Mouse (Mus musculus): ENCODE results near the gene Sgf29. TPM values are rescaled to one million over a fixed set of nuclear protein-coding genes. Genes with fewer than 3 reads are reported as not detected.
A peak's percentile ranks its signal among the peaks of the same experiment; 100 is the strongest.
"Not testable (repeated sequence)": the region's sequence is repeated elsewhere in the genome, so short reads cannot be mapped to it uniquely, and the experiment has no call there.

Gene Sgf29
- polyA plus RNA-seq, 1 experiment, result 48.2 TPM

GRCm38 (mm10) chr7:126679683-126680082, 30.6 kb downstream of the Sgf29 start:
- no peak for DNase-seq (ENCODE audit: low read depth)

- DNase-seq (ENCODE audit: low read depth), result no peak
Observed at GRCm38 (mm10) chr7:126681221-126681620, 32.1 kb downstream of the Sgf29 start.

- not testable (repeated sequence) for DNase-seq (ENCODE audit: low read depth)
Observed at GRCm38 (mm10) chr7:126688156-126688555, 39.0 kb downstream of the Sgf29 start.

DNA sequence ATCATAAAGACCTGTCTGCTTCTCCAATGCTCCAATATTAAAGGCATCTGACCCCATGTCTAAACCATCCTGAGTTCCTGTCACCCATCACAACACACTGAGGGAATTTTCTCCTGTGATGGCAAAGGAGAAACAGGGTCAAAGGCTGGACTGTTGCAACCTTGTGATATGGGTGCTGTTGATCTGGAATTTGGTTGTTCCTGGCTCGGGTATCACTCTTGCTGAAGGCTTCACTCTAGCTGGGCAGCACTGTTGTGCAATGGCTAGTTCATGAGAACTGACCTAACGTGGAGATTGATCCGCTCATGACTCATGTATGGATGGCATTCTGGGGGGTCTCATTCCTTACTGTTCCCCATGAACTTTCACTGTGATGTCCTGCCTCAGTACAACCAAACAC, 39.9 kb downstream of the Sgf29 start:
- no peak for DNase-seq (ENCODE audit: low read depth)

GRCm38 (mm10) chr7:126690737-126691136, 41.6 kb downstream of the Sgf29 start:
- DNase-seq (ENCODE audit: low read depth), result no peak

GRCm38 (mm10) chr7:126691676-126692075, 42.6 kb downstream of the Sgf29 start:
- DNase-seq (ENCODE audit: low read depth), result no peak

DNA sequence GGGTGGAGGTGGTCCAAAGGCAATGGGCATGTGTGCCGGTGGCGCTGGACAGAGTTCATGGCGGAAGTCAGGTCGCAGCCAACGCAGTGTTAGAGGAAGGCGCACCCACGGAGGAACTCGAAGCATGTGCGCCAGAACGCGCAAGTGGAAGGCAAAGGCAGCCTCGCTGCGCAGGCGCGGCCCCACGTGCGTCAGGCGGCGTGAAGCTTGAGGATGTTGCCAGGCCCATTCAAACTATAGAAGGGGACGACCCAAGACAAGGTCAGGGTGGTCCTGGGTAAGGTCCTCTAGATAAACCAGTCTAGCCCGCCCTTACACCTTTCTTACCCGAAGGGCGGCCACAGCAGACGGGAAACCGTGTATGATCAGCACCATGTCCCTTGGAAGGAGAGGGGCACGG, 43.3 kb downstream of the Sgf29 start:
- DNase-seq (ENCODE audit: low read depth), result no peak

GRCm38 (mm10) chr7:126693256-126693655, 44.1 kb downstream of the Sgf29 start:
- no peak for DNase-seq (ENCODE audit: low read depth)

DNA sequence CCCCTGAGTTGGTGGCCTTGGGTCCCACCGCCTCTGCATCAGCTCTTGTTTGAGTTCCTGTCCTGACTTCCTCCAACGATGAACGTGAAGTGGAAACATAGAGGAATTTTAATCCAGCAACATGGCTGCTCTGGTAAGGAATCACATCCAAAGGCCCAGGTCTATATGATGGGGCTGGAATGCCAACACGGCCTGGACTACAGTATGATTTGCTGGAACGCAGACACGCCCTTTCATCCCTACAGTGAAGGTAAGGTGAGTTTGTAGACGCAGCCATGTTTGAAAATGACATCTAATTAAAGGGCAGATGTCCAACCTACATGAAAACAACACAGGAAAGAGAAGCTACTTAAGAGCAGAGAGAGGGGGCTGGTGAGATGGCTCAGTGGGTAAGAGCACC, 44.7 kb downstream of the Sgf29 start:
- DNase-seq (ENCODE audit: low read depth), result no peak

GRCm38 (mm10) chr7:126694441-126695051, 45.4 kb downstream of the Sgf29 start:
- no peak for DNase-seq (ENCODE audit: low read depth)

DNA sequence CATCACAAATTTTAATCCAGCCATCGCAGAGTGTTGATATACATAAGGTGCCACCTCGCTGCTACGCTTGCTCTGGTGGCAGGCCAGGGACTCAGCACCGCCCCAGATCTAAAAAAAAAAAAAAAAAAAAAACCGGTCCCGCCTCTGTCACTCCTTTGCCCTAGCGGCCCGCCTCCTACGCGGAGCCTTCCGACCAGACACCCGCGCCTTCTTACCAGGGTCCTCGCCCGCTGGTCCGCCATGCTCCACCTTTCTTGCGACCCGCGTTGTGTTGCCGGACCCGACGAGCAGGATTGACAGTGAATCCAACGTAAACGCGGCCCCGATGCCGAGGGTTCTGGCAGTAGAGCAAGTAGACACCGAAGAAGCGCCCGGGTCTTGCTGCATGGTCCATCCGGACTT, 46.1 kb downstream of the Sgf29 start, which contains the start of gene Bola2:
Bola2 (plus strand) TSS at position 192 of the 402 bp plus-strand sequence.
- DNase-seq (ENCODE audit: low read depth), result no peak

GRCm38 (mm10) chr7:126695631-126696207, 46.6 kb downstream of the Sgf29 start, which contains the start of gene Slx1b:
TSS of gene Slx1b (minus strand) at chr7:126695784.
- peak; percentile 75 for DNase-seq (ENCODE audit: low read depth)

- DNase-seq (ENCODE audit: low read depth), result no peak
Observed at GRCm38 (mm10) chr7:126696303-126696702, 47.2 kb downstream of the Sgf29 start.

- no peak for DNase-seq (ENCODE audit: low read depth)
Observed at GRCm38 (mm10) chr7:126696886-126697285, 47.8 kb downstream of the Sgf29 start.

- no peak for DNase-seq (ENCODE audit: low read depth)
Observed at GRCm38 (mm10) chr7:126697838-126698237, 48.7 kb downstream of the Sgf29 start.

GRCm38 (mm10) chr7:126700063-126701015, 51.2 kb downstream of the Sgf29 start:
- DNase-seq (ENCODE audit: low read depth), result no peak

DNA sequence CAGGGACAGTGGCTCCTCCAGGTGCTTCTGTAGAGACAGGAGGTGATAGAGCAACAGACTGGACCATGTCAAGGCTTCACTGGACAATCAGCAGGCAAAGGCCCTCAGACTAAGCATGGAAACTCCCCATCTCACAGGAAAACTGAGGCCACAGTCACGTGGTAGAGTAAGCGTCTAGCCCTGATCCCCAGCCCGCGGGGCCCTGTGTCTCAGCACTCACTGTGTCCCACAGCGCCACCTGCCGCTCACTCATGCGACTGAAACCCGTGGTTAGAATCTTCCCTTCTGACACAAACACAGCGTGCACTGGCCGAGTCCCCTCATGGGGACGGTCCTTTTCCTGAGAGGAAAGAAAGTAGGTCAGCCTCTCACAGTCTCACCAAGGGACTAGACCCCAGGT, 52.0 kb downstream of the Sgf29 start:
- no peak for DNase-seq (ENCODE audit: low read depth)

- no peak for DNase-seq (ENCODE audit: low read depth)
Observed at GRCm38 (mm10) chr7:126701559-126702357, 52.6 kb downstream of the Sgf29 start.

- DNase-seq (ENCODE audit: low read depth), result no peak
Observed at GRCm38 (mm10) chr7:126702358-126702757, 53.2 kb downstream of the Sgf29 start.

DNA sequence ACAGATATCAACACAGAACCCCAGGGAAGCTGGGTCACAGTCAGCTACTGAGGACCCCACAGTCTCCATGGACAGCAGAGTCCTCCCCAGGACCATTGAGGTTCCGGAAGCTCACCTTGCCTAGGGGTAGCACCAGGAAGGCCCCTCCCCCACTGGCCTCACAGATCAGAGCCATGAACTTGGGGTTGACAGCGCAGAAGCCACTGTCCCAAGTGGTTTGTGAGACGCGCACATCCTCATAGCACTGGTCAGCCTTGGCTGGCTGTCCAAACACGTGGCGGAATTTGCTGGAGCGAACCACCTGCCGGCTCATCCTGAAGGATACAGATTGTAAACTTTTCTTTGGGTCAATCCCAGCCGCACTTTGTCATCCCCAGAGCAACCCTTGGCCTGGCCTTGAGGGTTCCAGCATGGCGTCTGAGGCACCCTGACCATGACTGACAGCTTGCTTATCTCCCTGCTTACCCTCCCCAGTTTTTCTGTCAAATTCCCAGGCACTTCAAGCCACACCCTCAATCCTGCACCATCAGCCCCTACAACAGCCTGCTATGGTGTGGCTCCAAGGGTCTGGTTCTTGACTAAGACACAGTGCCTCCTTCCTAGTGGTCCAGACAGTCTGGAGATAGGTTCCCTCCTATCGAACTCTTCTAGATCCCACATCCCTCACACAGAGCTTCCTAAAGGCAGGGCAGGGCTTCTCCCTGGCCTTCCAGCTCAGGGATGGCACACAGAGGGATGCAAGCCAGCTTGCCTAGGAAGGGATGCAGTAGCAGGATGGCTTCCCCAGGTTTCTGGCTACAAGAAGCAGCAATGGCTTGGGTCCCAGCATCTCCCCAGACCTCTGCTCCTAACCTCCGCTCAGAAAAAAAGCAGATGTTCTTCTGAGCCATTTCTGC, 54.0 kb downstream of the Sgf29 start:
- no peak for DNase-seq (ENCODE audit: low read depth)

- no peak for DNase-seq (ENCODE audit: low read depth)
Observed at GRCm38 (mm10) chr7:126703757-126704077, 54.6 kb downstream of the Sgf29 start.
